Mouse (Mus musculus): ENCODE data around the gene Srebf1. TPM values are rescaled to one million over a fixed set of nuclear protein-coding genes. Genes with fewer than 3 reads are reported as not detected.

Gene Srebf1
- polyA plus RNA-seq, 1 experiment from 2014 or later, result 50.9 TPM

- no peaks in the 10 kb centered on the region for H3K36me3 ChIP-seq
- no peak overlapping the region for H3K27ac ChIP-seq (replicated peaks)
- no peak overlapping the region for H3K4me2 ChIP-seq
- H3K9ac ChIP-seq, result no peak overlapping the region
- no peaks in the 10 kb centered on the region for H3K9me3 ChIP-seq
- no peak overlapping the region for H3K4me3 ChIP-seq
- no peaks in the 10 kb centered on the region for H3K27me3 ChIP-seq
- ATAC-seq (ENCODE audit: low FRiP score, low read depth), result no peak
- 88% methylated on average over 3 of the region's 3 CpGs for WGBS
- peaks cover 48% of the 10 kb centered on the region for H3K4me1 ChIP-seq (replicated peaks)
These were observed 68.4 kb downstream of the Srebf1 start for GRCm38 (mm10) chr11:60153936-60154335.

DNA sequence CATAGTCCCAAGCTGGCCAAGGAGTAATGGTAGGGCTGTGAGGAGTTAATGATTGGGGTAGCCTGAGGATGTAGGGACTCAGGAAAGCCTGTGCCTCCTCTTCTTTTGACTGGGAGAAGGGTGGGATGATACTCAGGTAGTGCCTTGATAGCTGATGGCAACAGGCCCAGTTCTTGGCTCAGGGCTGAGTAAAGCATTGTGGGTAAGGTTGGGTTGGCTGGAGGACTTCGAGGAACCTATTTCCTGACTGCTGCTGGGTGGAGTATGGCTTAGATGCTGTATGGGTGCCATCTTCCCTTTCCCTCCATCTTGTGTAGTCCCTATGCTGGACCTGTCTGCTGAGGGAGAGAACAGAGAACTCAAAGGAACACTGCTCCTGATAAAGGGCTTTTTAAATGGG is 70.0 kb downstream of the Srebf1 start:
- 100% methylated on average over 1 of the region's 1 CpGs for WGBS
- no peak overlapping the region for H3K9ac ChIP-seq
- H3K36me3 ChIP-seq, result no peaks in the 10 kb centered on the region
- no peak for ATAC-seq (ENCODE audit: low FRiP score, low read depth)
- H3K4me2 ChIP-seq, result no peak overlapping the region
- no peaks in the 10 kb centered on the region for H3K27me3 ChIP-seq
- no peaks in the 10 kb centered on the region for H3K9me3 ChIP-seq
- peaks cover 48% of the 10 kb centered on the region for H3K4me1 ChIP-seq (replicated peaks)
- H3K4me3 ChIP-seq, result no peak overlapping the region
- H3K27ac ChIP-seq (replicated peaks), result no peak overlapping the region

GRCm38 (mm10) chr11:60150677-60151076 is 71.7 kb downstream of the Srebf1 start:
- Histone ChIP-seq H3K4me3 (no peak overlapping the region), H3K4me1 (replicated peaks) (peaks cover 55% of the 10 kb centered on the region), H3K9me3 (no peaks in the 10 kb centered on the region), H3K4me2 (no peak overlapping the region), H3K27ac (replicated peaks) (no peak overlapping the region), H3K27me3 (no peaks in the 10 kb centered on the region), H3K36me3 (no peaks in the 10 kb centered on the region), H3K9ac (no peak overlapping the region)
- WGBS, result 57% methylated on average over 3 of the region's 3 CpGs
- no peak for ATAC-seq (ENCODE audit: low FRiP score, low read depth)

Small RNA genes lying within 50 kb of the gene (microRNA-seq; reads per million reads assigned to microRNA genes)
- gene Mir6921, result 1.1 reads per million
- gene Mir6922, result not detected

Other genes with a start within 250 kb of the Srebf1 start
- gene Pemt, start 176.1 kb downstream of the Srebf1 start, polyA plus RNA-seq (2015; fragmentation: Nextera tagmentation; extraction: Ambion mirVana), result 8.9 and 9.7 TPM in 2 replicates
- gene Rai1, start 117.6 kb downstream of the Srebf1 start, polyA plus RNA-seq (2015; fragmentation: Nextera tagmentation; extraction: Ambion mirVana), result 32.5 and 33.2 TPM in 2 replicates
- 65.4 and 71.4 TPM in 2 replicates for gene Tom1l2, start 130.3 kb upstream of the Srebf1 start, polyA plus RNA-seq (2015; fragmentation: Nextera tagmentation; extraction: Ambion mirVana)
- 7.1 and 7.7 TPM in 2 replicates for gene Drc3, start 130.7 kb upstream of the Srebf1 start, polyA plus RNA-seq (2015; fragmentation: Nextera tagmentation; extraction: Ambion mirVana)
- 24.1 and 25.2 TPM in 2 replicates for gene Gid4, start 194.6 kb upstream of the Srebf1 start, polyA plus RNA-seq (2015; fragmentation: Nextera tagmentation; extraction: Ambion mirVana)
- gene Atpaf2, start 195.9 kb upstream of the Srebf1 start, polyA plus RNA-seq (2015; fragmentation: Nextera tagmentation; extraction: Ambion mirVana), result 41.1 and 41.4 TPM in 2 replicates
- gene Drg2, start 232.0 kb upstream of the Srebf1 start, polyA plus RNA-seq (2015; fragmentation: Nextera tagmentation; extraction: Ambion mirVana), result 95.5 and 99.9 TPM in 2 replicates
- 0.19 and 0.22 TPM in 2 replicates for gene Myo15, start 246.8 kb upstream of the Srebf1 start, polyA plus RNA-seq (2015; fragmentation: Nextera tagmentation; extraction: Ambion mirVana)